Mouse (Mus musculus): ENCODE data around the gene Sgpp2. TPM values are rescaled to one million over a fixed set of nuclear protein-coding genes. Genes with fewer than 3 reads are reported as not detected.

Gene Sgpp2
- polyA plus RNA-seq (2017; shearing (Covaris generic)), result 0.90 TPM

DNA sequence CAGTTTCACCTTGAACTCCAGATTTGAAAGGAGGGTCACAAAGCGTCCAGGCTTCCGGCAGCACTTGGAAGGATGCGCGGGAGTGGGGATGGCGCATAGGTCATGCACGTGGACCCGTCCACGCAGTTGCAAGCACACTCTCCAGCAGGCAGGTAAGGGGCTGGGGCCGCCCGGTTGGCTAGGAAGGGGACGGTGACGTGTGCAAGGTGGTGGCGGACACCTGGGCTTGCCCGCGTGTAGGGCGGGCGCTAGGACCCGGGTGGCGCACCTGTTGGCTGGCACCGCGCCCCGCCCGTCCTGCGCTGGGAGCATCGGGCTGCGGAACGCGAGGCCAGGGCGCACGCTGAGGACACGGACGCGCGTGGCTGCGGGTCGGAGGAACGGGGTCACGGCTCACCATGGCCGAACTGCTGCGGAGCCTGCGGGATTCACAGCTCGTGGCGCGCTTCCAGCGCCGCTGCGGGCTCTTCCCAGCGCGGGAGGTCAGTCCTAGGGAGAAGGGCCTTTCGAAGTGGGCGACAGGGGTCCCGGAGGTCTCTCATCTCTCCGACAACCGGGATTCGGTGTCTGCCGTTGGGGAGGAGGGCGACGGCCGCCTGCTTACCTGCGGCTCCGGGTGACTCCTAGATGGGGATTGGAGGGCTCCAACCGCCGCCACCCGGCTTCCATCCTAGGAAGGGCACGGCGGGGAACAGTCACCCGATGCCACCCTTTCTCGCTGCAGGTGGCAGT lies at the start of gene Sgpp2:
Gene Sgpp2, plus strand, starts transcription at position 325 of the 732 bp plus-strand sequence.

Other genes starting within 250 kb of the Sgpp2 start
- not detected for gene Pax3, start 113.2 kb upstream of the Sgpp2 start, polyA plus RNA-seq (2017; shearing (Covaris generic))
- gene Farsb, start 178.6 kb downstream of the Sgpp2 start, polyA plus RNA-seq (2017; shearing (Covaris generic)), result 110 TPM
- gene Mogat1, start 200.6 kb downstream of the Sgpp2 start, polyA plus RNA-seq (2017; shearing (Covaris generic)), result 0.79 TPM
- not detected for gene BC035947, start 201.8 kb downstream of the Sgpp2 start, polyA plus RNA-seq (2017; shearing (Covaris generic))

All from inflammation-experienced regulatory T-cells, adult 16 weeks (primary cell).